Mouse (Mus musculus) lung, postnatal 0 days (tissue): ENCODE measurements around the gene Swsap1.

Experiments
- CTCF ChIP-seq: IDR thresholded peaks from 2 replicates; pipeline ENCODE4 v1.5.1; 2016; ENCODE audit warnings: antibody characterized with exemption, mild to moderate bottlenecking
- EP300 ChIP-seq: IDR thresholded peaks from 2 replicates; pipeline ENCODE4 v1.6.1; 2016; ENCODE audit warnings: antibody characterized with exemption, mild to moderate bottlenecking, control low read depth

GRCm38 (mm10) chr9:21988421-21989101, 33.0 kb downstream of the Swsap1 start:
- no peak for TF ChIP-seq EP300
- TF ChIP-seq CTCF: peak; percentile 39
